Comparison of ENCODE assay signal across 15 mouse cellular contexts in genomic region chr11:54248940-54249717, GRCm38 (mm10). TPM values are rescaled to one million over a fixed set of nuclear protein-coding genes. Genes with fewer than 3 reads are reported as not detected.
A peak's percentile ranks its signal among the peaks of the same experiment; 100 is the strongest.
DNase-seq lines count a peak whose midpoint lies in the region; ATAC-seq and TF ChIP-seq lines count a peak whose summit lies in the region.
"Had no signal": no experiment of that assay in that cellular context is flagged by ENCODE, and none has a peak within 500 bp of the region (broad histone marks: within the 10 kb centered on the region; RNA-seq: fewer than 3 reads in every experiment).

Gene Csf2, minus strand, starts transcription at chr11:54249667.

- H3K27me3 ChIP-seq in stomach, embryonic 16.5 days (ENCODE audit: control insufficient read depth, insufficient read depth, low read length): no peaks in the 10 kb centered on the region
- no peaks in the 10 kb centered on the region for H3K27me3 ChIP-seq in stomach, postnatal 0 days (ENCODE audit: control insufficient read depth, insufficient read depth, low read length)
- no peaks in the 10 kb centered on the region for H3K27me3 ChIP-seq in intestine, embryonic 16.5 days (replicated peaks; ENCODE audit: control insufficient read depth, insufficient read depth, low read length)
- no peaks in the 10 kb centered on the region for H3K27me3 ChIP-seq in lung, postnatal 0 days (replicated peaks; ENCODE audit: insufficient read depth, low read length)
- H3K27me3 ChIP-seq: forebrain, embryonic 13.5 days; kidney, embryonic 15.5 days; limb, embryonic 13.5 days had no signal

- H3K4me3 ChIP-seq in stomach, embryonic 16.5 days (replicated peaks; ENCODE audit: low read length): no peak within 1 kb of the TSS
- no peak within 1 kb of the TSS for H3K4me3 ChIP-seq in stomach, postnatal 0 days (ENCODE audit: low read depth, low read length)
- H3K4me3 ChIP-seq in intestine, embryonic 16.5 days (ENCODE audit: low read length): no peak within 1 kb of the TSS; the same call in 1 of the 2 replicates
- no peak within 1 kb of the TSS; the same call in 1 of the 2 replicates for H3K4me3 ChIP-seq in lung, postnatal 0 days (ENCODE audit: low read depth, low read length)
- H3K4me3 ChIP-seq: forebrain, embryonic 13.5 days; kidney, embryonic 15.5 days; limb, embryonic 13.5 days had no signal

- no peak for TF ChIP-seq EP300 in stomach, postnatal 0 days (optimal IDR thresholded peaks at IDR 0.05)
- no peak for TF ChIP-seq EP300 in lung, postnatal 0 days (IDR thresholded peaks at IDR 0.05)

- H3K9ac ChIP-seq in stomach, embryonic 16.5 days (ENCODE audit: low read length): no peak within 1 kb of the TSS
- H3K9ac ChIP-seq in stomach, postnatal 0 days (ENCODE audit: low read length): no peak within 1 kb of the TSS
- no peak within 1 kb of the TSS for H3K9ac ChIP-seq in intestine, embryonic 16.5 days (ENCODE audit: low read depth, low read length)
- H3K9ac ChIP-seq in lung, postnatal 0 days (replicated peaks; ENCODE audit: low read depth): no peak within 1 kb of the TSS
- H3K9ac ChIP-seq: forebrain, embryonic 13.5 days; kidney, embryonic 15.5 days; limb, embryonic 13.5 days had no signal

- DNase-seq in stomach, postnatal 0 days (ENCODE audit: low spot score): no peak
- DNase-seq in lung, postnatal 0 days (ENCODE audit: low spot score): peak; percentile 42
- DNase-seq in cerebellum, adult 18-20 months: no peak
- no peak for DNase-seq in layer of hippocampus, adult 9-10 months (ENCODE audit: low spot score)
- DNase-seq in adrenal gland, adult 8-10 months: no peak
- DNase-seq: gastrocnemius, postnatal 14 days; heart, postnatal 10 days; layer of hippocampus, postnatal 36 days; right cerebral cortex, postnatal 4 days had no signal

- H3K9me3 ChIP-seq in stomach, embryonic 16.5 days (replicated peaks; ENCODE audit: control insufficient read depth, low read length): no peaks in the 10 kb centered on the region
- no peaks in the 10 kb centered on the region for H3K9me3 ChIP-seq in stomach, postnatal 0 days (ENCODE audit: control insufficient read depth, low read length)
- no peaks in the 10 kb centered on the region for H3K9me3 ChIP-seq in intestine, embryonic 16.5 days (ENCODE audit: control insufficient read depth, low read length)
- no peaks in the 10 kb centered on the region for H3K9me3 ChIP-seq in lung, postnatal 0 days (ENCODE audit: low read length)
- H3K9me3 ChIP-seq: forebrain, embryonic 13.5 days; kidney, embryonic 15.5 days; limb, embryonic 13.5 days had no signal

- H3K36me3 ChIP-seq in stomach, embryonic 16.5 days (ENCODE audit: control insufficient read depth, insufficient read depth, low read length): no peaks in the 10 kb centered on the region
- H3K36me3 ChIP-seq in stomach, postnatal 0 days (ENCODE audit: control insufficient read depth, insufficient read depth, low read length): no peaks in the 10 kb centered on the region
- H3K36me3 ChIP-seq in intestine, embryonic 16.5 days (ENCODE audit: control insufficient read depth, insufficient read depth, low read length): no peaks in the 10 kb centered on the region
- H3K36me3 ChIP-seq in lung, postnatal 0 days (ENCODE audit: insufficient read depth, low read length): no peaks in the 10 kb centered on the region
- H3K36me3 ChIP-seq: kidney, embryonic 15.5 days; limb, embryonic 13.5 days had no signal

- WGBS in stomach, embryonic 16.5 days: 47% methylated on average over 11 of the region's 11 CpGs
- WGBS in stomach, postnatal 0 days: 57% methylated on average over 11 of the region's 11 CpGs
- WGBS in intestine, embryonic 16.5 days: 57% methylated on average over 11 of the region's 11 CpGs
- WGBS in lung, postnatal 0 days: 31% methylated on average over 11 of the region's 11 CpGs

- no peaks in the 10 kb centered on the region for H3K4me1 ChIP-seq in stomach, embryonic 16.5 days (ENCODE audit: control insufficient read depth, insufficient read depth, low read length)
- no peaks in the 10 kb centered on the region for H3K4me1 ChIP-seq in stomach, postnatal 0 days (replicated peaks; ENCODE audit: control insufficient read depth, insufficient read depth)
- peaks cover 6% of the 10 kb centered on the region for H3K4me1 ChIP-seq in intestine, embryonic 16.5 days (ENCODE audit: control insufficient read depth, insufficient read depth, low read length)
- H3K4me1 ChIP-seq in lung, postnatal 0 days (ENCODE audit: insufficient read depth, low read depth, low read length): no peaks in the 10 kb centered on the region; the same call in 1 of the 2 replicates
- H3K4me1 ChIP-seq: forebrain, embryonic 13.5 days; kidney, embryonic 15.5 days had no signal

- no peak within 1 kb of the TSS for H3K4me2 ChIP-seq in stomach, embryonic 16.5 days (ENCODE audit: low read depth, low read length)
- no peak within 1 kb of the TSS for H3K4me2 ChIP-seq in stomach, postnatal 0 days (replicated peaks; ENCODE audit: low read depth)
- H3K4me2 ChIP-seq in intestine, embryonic 16.5 days (ENCODE audit: low read depth, low read length): 0 out of 2 replicates have a peak within 1 kb of the TSS, but pooled peaks have one; percentile 20
- H3K4me2 ChIP-seq in lung, postnatal 0 days (replicated peaks; ENCODE audit: low read depth, low read length): peak within 1 kb of the TSS; percentile 20; the same call in 1 of the 2 replicates
- H3K4me2 ChIP-seq: forebrain, embryonic 13.5 days; kidney, embryonic 15.5 days; limb, embryonic 13.5 days had no signal

- TF ChIP-seq CTCF in stomach, postnatal 0 days (IDR thresholded peaks at IDR 0.05; ENCODE audit: low read depth): no peak
- no peak for TF ChIP-seq CTCF in lung, postnatal 0 days (IDR thresholded peaks at IDR 0.05)

- no peak within 1 kb of the TSS for H3K27ac ChIP-seq in stomach, embryonic 16.5 days (ENCODE audit: low read length)
- no peak within 1 kb of the TSS for H3K27ac ChIP-seq in stomach, postnatal 0 days (replicated peaks)
- H3K27ac ChIP-seq in intestine, embryonic 16.5 days (ENCODE audit: low read length): peak within 1 kb of the TSS; percentile 26
- H3K27ac ChIP-seq in lung, postnatal 0 days (ENCODE audit: low read length): peak within 1 kb of the TSS; percentile 60
- H3K27ac ChIP-seq: forebrain, embryonic 13.5 days; kidney, embryonic 15.5 days; limb, embryonic 13.5 days had no signal

- ATAC-seq in stomach, embryonic 16.5 days (ENCODE audit: insufficient read depth, low FRiP score): peak; percentile 27; the same call in 1 of the 2 replicates
- ATAC-seq in stomach, postnatal 0 days (ENCODE audit: low FRiP score, low TSS enrichment): no peak
- ATAC-seq in intestine, embryonic 16.5 days: peak; percentile 82
- peak; percentile 12; the same call in 1 of the 2 replicates for ATAC-seq in lung, postnatal 0 days
- ATAC-seq: forebrain, embryonic 13.5 days; midbrain, embryonic 16.5 days had no signal

RNA-seq across cellular contexts. Expression of gene Csf2, which starts in this region (rescaled TPM):
- not detected in 2 replicates for polyA plus RNA-seq in stomach, embryonic 16.5 days (2015; fragmentation: Nextera tagmentation; extraction: Ambion mirVana)
- not detected in 2 replicates for polyA plus RNA-seq in stomach, postnatal 0 days (2015; fragmentation: Nextera tagmentation; extraction: Ambion mirVana)
- 0.73 and 0.82 TPM in 2 replicates for polyA plus RNA-seq in intestine, embryonic 16.5 days (2015; fragmentation: Nextera tagmentation; extraction: Ambion mirVana)
- 14.7 and 16.9 TPM in 2 replicates for polyA plus RNA-seq in lung, postnatal 0 days (2015; fragmentation: Nextera tagmentation; extraction: Ambion mirVana)
- not detected for total RNA-seq in adrenal gland, adult 8-10 months (2022)
- total RNA-seq: gastrocnemius, postnatal 14 days; heart, postnatal 10 days; layer of hippocampus, postnatal 36 days had no signal
- polyA plus RNA-seq: forebrain, embryonic 13.5 days; kidney, embryonic 15.5 days; limb, embryonic 13.5 days; midbrain, embryonic 16.5 days had no signal

Comparison
In these comparisons a context has a peak if more than half of its experiments do, and no peak if none do; other contexts are left out.
1. Peak in ATAC-seq in stomach, embryonic 16.5 days; RNA of the gene not detected or under 1 TPM.
2. Peak in ATAC-seq, H3K27ac ChIP-seq and H3K4me2 ChIP-seq in intestine, embryonic 16.5 days; RNA of the gene not detected or under 1 TPM.